Mouse (Mus musculus): ENCODE results near the gene Tbx1.

GRCm38 (mm10) chr16:18588738-18589055, 1.8 kb downstream of the Tbx1 start:
- no peak for TF ChIP-seq CTCF (conservative IDR thresholded peaks at IDR 0.05; ENCODE audit: low read length)
- no peak for TF ChIP-seq POU5F1 (IDR thresholded peaks at IDR 0.05; ENCODE audit: borderline replicate concordance, low read length)
- no peak for TF ChIP-seq NANOG (IDR thresholded peaks at IDR 0.05; ENCODE audit: borderline replicate concordance, low read length)

All from E14TG2a.4 (cell line).